Mouse (Mus musculus): Measurements from ENCODE around the gene C1qtnf9. TPM values are rescaled to one million over a fixed set of nuclear protein-coding genes. Genes with fewer than 3 reads are reported as not detected.
A peak's percentile ranks its signal among the peaks of the same experiment; 100 is the strongest.

C1qtnf9 gene
- polyA plus RNA-seq, 1 experiment = 0.34 TPM

DNA sequence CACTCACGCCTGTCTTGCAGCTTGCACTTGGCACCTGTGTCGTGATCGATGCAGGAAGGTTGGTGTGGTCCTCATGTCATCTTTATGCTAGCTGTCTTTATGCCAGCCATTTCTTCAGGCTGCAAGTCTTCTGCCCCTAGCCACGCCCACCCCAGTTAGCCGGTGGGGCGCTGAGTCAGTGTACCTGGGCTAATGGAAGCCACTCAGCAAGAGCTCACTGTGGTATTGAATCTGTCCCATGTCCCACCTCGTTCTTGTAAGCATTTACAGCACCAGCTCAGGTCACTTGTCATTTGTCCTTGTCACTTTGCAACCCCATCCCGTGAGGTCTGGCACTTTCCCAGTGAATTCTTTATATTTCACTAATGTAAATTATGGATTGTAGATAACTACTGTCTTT is 26.9 kb upstream of the C1qtnf9 start:
- H3K27me3 ChIP-seq (ENCODE audit: control insufficient read depth, insufficient read depth, low read length) = no peaks in the 10 kb centered on the region
- H3K4me3 ChIP-seq (replicated peaks; ENCODE audit: insufficient read depth, low read depth, low read length) = no peak overlapping the region
- peaks cover 32% of the 10 kb centered on the region for H3K4me1 ChIP-seq (ENCODE audit: control insufficient read depth, insufficient read depth, low read length)
- 38% methylated on average over 8 of the region's 8 CpGs for WGBS
- DNase-seq = peak; percentile 27 to 28
- no peak for TF ChIP-seq POLR2A (IDR thresholded peaks at IDR 0.05; ENCODE audit: borderline replicate concordance, insufficient read depth, low read length)
- TF ChIP-seq CTCF (IDR thresholded peaks at IDR 0.05; ENCODE audit: borderline replicate concordance, insufficient read depth, low read depth, low read length) = no peak
- H3K27ac ChIP-seq (ENCODE audit: insufficient read depth, low read length) = 0 out of 2 replicates have a peak overlapping the region, but pooled peaks have one; percentile 4

DNA sequence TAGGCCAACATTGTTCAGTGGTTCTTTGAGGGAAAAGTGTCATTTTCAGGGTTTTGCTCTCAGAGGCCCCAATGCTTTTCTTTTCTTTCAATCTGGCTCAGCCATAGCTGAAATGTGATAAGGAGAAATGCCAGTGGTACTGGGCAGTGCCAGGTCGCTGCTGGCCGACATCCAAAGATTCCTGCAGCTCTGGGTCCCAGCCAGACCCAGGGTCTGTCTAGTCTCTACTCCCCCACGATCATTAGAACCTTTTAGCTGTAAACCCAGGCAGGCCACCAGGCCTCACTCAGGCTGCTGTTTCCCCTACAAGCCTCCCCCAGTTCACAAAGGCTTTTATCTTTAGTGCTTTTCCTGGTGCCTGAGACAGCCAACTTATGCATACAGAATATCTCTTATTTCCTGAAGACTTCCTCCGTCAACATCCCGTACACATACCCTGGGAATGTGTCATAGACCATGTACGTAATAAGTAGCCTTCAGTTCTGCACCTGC is 26.4 kb upstream of the C1qtnf9 start:
- DNase-seq = peak; percentile 79 to 80
- 35% methylated on average over 6 of the region's 6 CpGs for WGBS
- TF ChIP-seq CTCF (IDR thresholded peaks at IDR 0.05; ENCODE audit: borderline replicate concordance, insufficient read depth, low read depth, low read length) = no peak
- no peak for TF ChIP-seq POLR2A (IDR thresholded peaks at IDR 0.05; ENCODE audit: borderline replicate concordance, insufficient read depth, low read length)
- Histone ChIP-seq H3K4me3 (replicated peaks; ENCODE audit: insufficient read depth, low read depth, low read length) (no peak overlapping the region), H3K27me3 (ENCODE audit: control insufficient read depth, insufficient read depth, low read length) (no peaks in the 10 kb centered on the region), H3K27ac (ENCODE audit: insufficient read depth, low read length) (peak overlapping the region; percentile 2; the same call in 1 of the 2 replicates), H3K4me1 (ENCODE audit: control insufficient read depth, insufficient read depth, low read length) (peaks cover 30% of the 10 kb centered on the region)

DNA sequence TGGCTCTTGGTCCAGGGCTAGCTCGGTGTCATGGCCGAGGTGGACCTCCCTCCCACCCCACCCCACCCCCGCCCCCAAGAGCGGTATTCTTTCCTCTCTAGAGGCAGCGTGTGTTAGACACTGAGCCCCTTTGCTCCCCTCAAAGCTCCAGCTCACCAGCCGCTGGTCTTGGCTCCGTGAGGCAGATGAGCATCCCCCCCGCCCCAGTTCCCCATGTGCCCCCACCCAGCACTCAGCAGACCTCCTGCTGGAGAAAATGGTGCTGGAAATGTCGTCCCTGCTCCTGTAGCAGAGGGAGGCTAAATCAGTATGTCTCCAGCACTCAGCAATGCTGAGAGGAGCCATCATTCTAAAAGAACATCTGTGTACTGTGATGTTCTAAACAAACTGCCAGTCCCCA is 24.3 kb upstream of the C1qtnf9 start:
- Histone ChIP-seq H3K27ac (ENCODE audit: insufficient read depth, low read length) (no peak overlapping the region), H3K27me3 (ENCODE audit: control insufficient read depth, insufficient read depth, low read length) (no peaks in the 10 kb centered on the region), H3K4me3 (replicated peaks; ENCODE audit: insufficient read depth, low read depth, low read length) (no peak overlapping the region), H3K4me1 (ENCODE audit: control insufficient read depth, insufficient read depth, low read length) (peaks cover 30% of the 10 kb centered on the region)
- no peak for TF ChIP-seq CTCF (IDR thresholded peaks at IDR 0.05; ENCODE audit: borderline replicate concordance, insufficient read depth, low read depth, low read length)
- no peak for TF ChIP-seq POLR2A (IDR thresholded peaks at IDR 0.05; ENCODE audit: borderline replicate concordance, insufficient read depth, low read length)
- no peak for DNase-seq
- WGBS = 85% methylated on average over 9 of the region's 9 CpGs

DNA sequence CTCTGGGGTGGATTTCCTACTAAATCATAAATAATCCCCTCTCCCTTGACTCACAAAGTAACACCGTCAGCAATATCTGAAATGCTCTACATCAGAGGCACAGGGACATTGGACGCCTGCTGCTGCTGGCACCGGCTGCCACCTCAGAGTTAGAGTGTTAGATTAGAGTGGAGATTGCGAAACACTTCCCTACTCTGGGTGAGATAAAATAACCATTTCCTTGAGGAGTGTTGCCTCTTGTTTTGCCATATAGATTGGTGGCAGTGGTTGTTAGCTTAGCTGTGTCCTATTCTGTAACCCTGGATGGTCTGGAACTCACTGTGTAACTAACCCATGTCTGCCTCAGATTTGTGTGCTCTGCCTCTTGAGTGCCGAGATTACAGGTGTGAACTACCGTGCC is 22.7 kb upstream of the C1qtnf9 start:
- Histone ChIP-seq H3K27ac (ENCODE audit: insufficient read depth, low read length) (no peak overlapping the region), H3K4me1 (ENCODE audit: control insufficient read depth, insufficient read depth, low read length) (peaks cover 22% of the 10 kb centered on the region), H3K27me3 (ENCODE audit: control insufficient read depth, insufficient read depth, low read length) (no peaks in the 10 kb centered on the region), H3K4me3 (replicated peaks; ENCODE audit: insufficient read depth, low read depth, low read length) (no peak overlapping the region)
- DNase-seq = no peak
- no peak for TF ChIP-seq CTCF (IDR thresholded peaks at IDR 0.05; ENCODE audit: borderline replicate concordance, insufficient read depth, low read depth, low read length)
- no peak for TF ChIP-seq POLR2A (IDR thresholded peaks at IDR 0.05; ENCODE audit: borderline replicate concordance, insufficient read depth, low read length)
- 83% methylated on average over 6 of the region's 6 CpGs for WGBS

DNA sequence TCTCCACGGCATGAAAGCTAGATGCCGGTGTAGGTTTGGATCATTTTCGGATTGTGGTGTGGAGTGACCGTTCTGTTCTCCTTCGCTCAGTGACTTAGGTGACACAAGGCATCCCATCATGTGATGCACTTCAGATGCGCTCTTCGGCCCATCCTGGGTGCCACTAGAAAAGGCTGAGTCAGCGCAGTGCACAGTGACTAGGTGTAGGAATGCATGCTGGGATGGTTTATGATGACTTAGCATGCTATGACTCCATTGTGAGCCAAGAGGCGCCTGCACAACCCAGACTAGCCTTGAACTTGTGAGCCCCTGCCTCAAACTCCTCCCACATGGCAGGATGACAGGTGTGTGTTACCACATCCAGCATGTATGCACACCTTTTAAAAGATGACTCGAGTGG is 21.8 kb upstream of the C1qtnf9 start:
- no peak overlapping the region for H3K4me3 ChIP-seq (replicated peaks; ENCODE audit: insufficient read depth, low read depth, low read length)
- no peak for TF ChIP-seq POLR2A (IDR thresholded peaks at IDR 0.05; ENCODE audit: borderline replicate concordance, insufficient read depth, low read length)
- no peak for TF ChIP-seq CTCF (IDR thresholded peaks at IDR 0.05; ENCODE audit: borderline replicate concordance, insufficient read depth, low read depth, low read length)
- H3K4me1 ChIP-seq (ENCODE audit: control insufficient read depth, insufficient read depth, low read length) = peaks cover 13% of the 10 kb centered on the region
- H3K27ac ChIP-seq (ENCODE audit: insufficient read depth, low read length) = no peak overlapping the region
- no peak for DNase-seq
- WGBS = 97% methylated on average over 10 of the region's 10 CpGs
- H3K27me3 ChIP-seq (ENCODE audit: control insufficient read depth, insufficient read depth, low read length) = no peaks in the 10 kb centered on the region

DNA sequence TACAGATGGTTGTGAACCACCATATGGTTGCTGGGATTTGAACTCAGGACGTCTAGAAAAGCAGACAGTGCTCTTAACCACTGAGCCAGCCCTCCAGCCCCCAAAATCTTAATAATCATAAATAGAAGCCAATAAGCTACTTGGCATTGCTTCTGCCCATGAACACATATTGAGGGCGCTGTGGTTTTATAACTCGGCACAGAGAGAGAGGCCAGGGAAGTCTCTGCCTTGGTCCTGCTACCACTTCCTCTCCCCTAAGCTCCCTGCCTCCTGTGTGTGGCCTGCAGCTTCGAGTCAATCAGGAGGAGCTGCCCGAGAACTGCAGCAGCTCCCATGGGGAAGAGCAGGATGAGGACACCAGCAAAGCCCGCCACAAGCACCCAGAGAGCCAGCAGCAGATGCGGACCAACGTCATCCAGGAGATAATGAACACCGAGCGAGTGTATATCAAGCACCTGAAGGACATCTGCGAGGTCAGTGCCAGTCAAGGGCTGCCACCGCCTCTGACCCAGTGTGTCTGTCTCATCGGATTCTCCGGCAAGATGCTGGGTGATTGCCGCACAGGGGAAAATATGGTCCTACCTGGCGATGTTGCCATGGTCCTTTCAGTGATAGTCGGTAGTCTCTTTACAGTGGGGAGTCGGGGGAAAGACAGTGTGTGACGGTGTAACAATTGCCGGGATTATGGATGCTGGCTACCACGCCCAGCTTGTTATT is 20.6 kb upstream of the C1qtnf9 start:
- Histone ChIP-seq H3K4me3 (replicated peaks; ENCODE audit: insufficient read depth, low read depth, low read length) (no peak overlapping the region), H3K27me3 (ENCODE audit: control insufficient read depth, insufficient read depth, low read length) (no peaks in the 10 kb centered on the region), H3K4me1 (ENCODE audit: control insufficient read depth, insufficient read depth, low read length) (peaks cover 1% of the 10 kb centered on the region), H3K27ac (ENCODE audit: insufficient read depth, low read length) (no peak overlapping the region)
- TF ChIP-seq POLR2A (IDR thresholded peaks at IDR 0.05; ENCODE audit: borderline replicate concordance, insufficient read depth, low read length) (no peak), CTCF (IDR thresholded peaks at IDR 0.05; ENCODE audit: borderline replicate concordance, insufficient read depth, low read depth, low read length) (no peak)
- WGBS = 85% methylated on average over 21 of the region's 21 CpGs
- no peak for DNase-seq

DNA sequence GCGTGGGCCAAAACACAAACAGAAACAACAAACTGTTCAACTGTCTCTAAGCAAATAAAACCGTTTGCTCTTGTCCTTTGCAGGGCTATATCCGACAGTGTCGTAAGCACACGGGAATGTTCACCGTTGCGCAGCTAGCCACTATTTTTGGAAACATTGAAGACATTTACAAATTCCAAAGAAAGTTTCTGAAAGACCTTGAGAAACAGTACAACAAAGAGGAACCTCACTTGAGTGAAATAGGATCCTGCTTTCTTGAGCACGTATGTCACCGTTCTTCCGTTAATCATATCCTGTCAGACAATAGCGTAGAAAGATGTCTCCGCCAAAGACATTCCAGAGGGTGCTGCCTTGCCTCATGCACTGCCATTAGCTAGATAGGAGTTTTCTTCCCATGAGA is 18.1 kb upstream of the C1qtnf9 start:
- no peaks in the 10 kb centered on the region for H3K27me3 ChIP-seq (ENCODE audit: control insufficient read depth, insufficient read depth, low read length)
- H3K27ac ChIP-seq (ENCODE audit: insufficient read depth, low read length) = no peak overlapping the region
- DNase-seq = no peak
- no peak overlapping the region for H3K4me3 ChIP-seq (replicated peaks; ENCODE audit: insufficient read depth, low read depth, low read length)
- H3K4me1 ChIP-seq (ENCODE audit: control insufficient read depth, insufficient read depth, low read length) = no peaks in the 10 kb centered on the region
- no peak for TF ChIP-seq POLR2A (IDR thresholded peaks at IDR 0.05; ENCODE audit: borderline replicate concordance, insufficient read depth, low read length)
- no peak for TF ChIP-seq CTCF (IDR thresholded peaks at IDR 0.05; ENCODE audit: borderline replicate concordance, insufficient read depth, low read depth, low read length)
- WGBS = 95% methylated on average over 12 of the region's 12 CpGs

DNA sequence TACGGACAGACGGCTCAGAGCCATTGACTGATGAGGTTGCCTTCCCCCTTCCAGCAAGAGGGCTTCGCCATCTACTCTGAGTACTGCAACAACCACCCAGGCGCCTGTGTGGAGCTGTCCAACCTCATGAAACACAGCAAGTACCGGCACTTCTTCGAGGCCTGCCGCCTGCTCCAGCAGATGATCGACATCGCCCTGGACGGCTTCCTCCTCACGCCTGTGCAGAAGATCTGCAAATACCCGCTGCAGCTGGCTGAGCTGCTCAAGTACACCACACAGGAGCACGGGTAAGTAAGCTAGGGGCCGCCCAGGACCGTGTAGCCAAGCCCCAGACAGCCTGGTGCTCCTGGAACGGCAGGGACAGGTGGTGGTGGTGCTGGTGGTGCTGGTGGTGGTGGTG is 16.4 kb upstream of the C1qtnf9 start:
- peaks cover 6% of the 10 kb centered on the region; the same call in 1 of the 2 replicates for H3K4me1 ChIP-seq (ENCODE audit: control insufficient read depth, insufficient read depth, low read length)
- no peak overlapping the region for H3K27ac ChIP-seq (ENCODE audit: insufficient read depth, low read length)
- no peak for DNase-seq
- 95% methylated on average over 16 of the region's 16 CpGs for WGBS
- TF ChIP-seq POLR2A (IDR thresholded peaks at IDR 0.05; ENCODE audit: borderline replicate concordance, insufficient read depth, low read length) (no peak), CTCF (IDR thresholded peaks at IDR 0.05; ENCODE audit: borderline replicate concordance, insufficient read depth, low read depth, low read length) (no peak)
- H3K4me3 ChIP-seq (replicated peaks; ENCODE audit: insufficient read depth, low read depth, low read length) = no peak overlapping the region
- H3K27me3 ChIP-seq (ENCODE audit: control insufficient read depth, insufficient read depth, low read length) = no peaks in the 10 kb centered on the region

Data from cerebellum, adult 2 months (tissue).